Mouse (Mus musculus): Measurements from ENCODE around the gene Epha4.

- no peak for TF ChIP-seq CTCF (IDR thresholded peaks at IDR 0.05)
- TF ChIP-seq POLR2A (IDR thresholded peaks at IDR 0.05; ENCODE audit: insufficient read depth, low read depth, low read length): no peak
- TF ChIP-seq EP300 (IDR thresholded peaks at IDR 0.05; ENCODE audit: insufficient read depth, low read depth, low read length): no peak
Measured at GRCm38 (mm10) chr1:77383466-77383865, 131.4 kb downstream of the Epha4 start.

All from heart, adult 2 months (tissue).